ENCODE assay signal across 28 mouse cellular contexts in genomic region chr4:9981354-9982040, GRCm38 (mm10).
A peak's percentile ranks its signal among the peaks of the same experiment; 100 is the strongest.
DNase-seq lines count a peak whose midpoint lies in the region; ATAC-seq lines count a peak whose summit lies in the region.
"Had no signal": no experiment of that assay in that cellular context is flagged by ENCODE, and none has a peak within 500 bp of the region (broad histone marks: within the 10 kb centered on the region; RNA-seq: fewer than 3 reads in every experiment).

No protein-coding gene starts in this region.

- H3K9me3 ChIP-seq in limb, embryonic 11.5 days (ENCODE audit: control insufficient read depth, low read length), result no peaks in the 10 kb centered on the region
- H3K9me3 ChIP-seq in limb, embryonic 10.5 days (replicated peaks), result no peaks in the 10 kb centered on the region
- H3K9me3 ChIP-seq in limb, embryonic 13.5 days, result no peaks in the 10 kb centered on the region
- H3K9me3 ChIP-seq: embryonic facial prominence, embryonic 10.5 days; embryonic facial prominence, embryonic 13.5 days; forebrain, embryonic 12.5 days; forebrain, embryonic 15.5 days; G1E; hindbrain, embryonic 10.5 days; hindbrain, embryonic 13.5 days had no signal

- DNase-seq in heart, adult 11 months, result peak; percentile 42
- DNase-seq in heart, postnatal 4 days, result no peak
- no peak for DNase-seq in limb, embryonic 11.5 days (ENCODE audit: low spot score)
- DNase-seq in limb, embryonic 10.5 days (ENCODE audit: low spot score), result no peak
- no peak for DNase-seq in cerebellum, adult 18-20 months
- no peak for DNase-seq in urinary bladder, postnatal 4 days (ENCODE audit: low spot score in 2 of 2)
- DNase-seq: adrenal gland, postnatal 10 days; adrenal gland, postnatal 36 days; B cell, adult 2 months; cerebellum, adult 2 months; cerebellum, postnatal 10 days; cerebellum, postnatal 36 days; embryo, embryonic 11 days; gastrocnemius, postnatal 10 days; gastrocnemius, postnatal 36 days had no signal

- no peaks in the 10 kb centered on the region for H3K27me3 ChIP-seq in limb, embryonic 11.5 days (ENCODE audit: control insufficient read depth, insufficient read depth, low read length)
- H3K27me3 ChIP-seq in limb, embryonic 10.5 days (ENCODE audit: low read depth, poor library complexity, severe bottlenecking), result no peaks in the 10 kb centered on the region
- no peaks in the 10 kb centered on the region for H3K27me3 ChIP-seq in limb, embryonic 13.5 days
- H3K27me3 ChIP-seq: CH12.LX; embryonic facial prominence, embryonic 13.5 days; forebrain, embryonic 12.5 days; forebrain, embryonic 15.5 days; hindbrain, embryonic 13.5 days; Patski had no signal

- ATAC-seq in limb, embryonic 11.5 days (ENCODE audit: insufficient number of reproducible peaks, low FRiP score, low TSS enrichment, low read depth), result peak; percentile 73; the same call in 1 of the 2 replicates
- peak; percentile 90 for ATAC-seq in limb, embryonic 13.5 days (ENCODE audit: low FRiP score, low read depth)
- ATAC-seq: forebrain, embryonic 15.5 days; hindbrain, embryonic 16.5 days; Patski had no signal

- no peak overlapping the region for H3K27ac ChIP-seq in limb, embryonic 11.5 days (replicated peaks; ENCODE audit: low read depth, low read length)
- H3K27ac ChIP-seq in limb, embryonic 10.5 days, result no peak overlapping the region
- H3K27ac ChIP-seq in limb, embryonic 13.5 days, result no peak overlapping the region; the same call in 1 of the 2 replicates
- H3K27ac ChIP-seq: embryonic facial prominence, embryonic 10.5 days; embryonic facial prominence, embryonic 13.5 days; forebrain, embryonic 12.5 days; forebrain, embryonic 15.5 days; hindbrain, embryonic 10.5 days; hindbrain, embryonic 13.5 days had no signal

- H3K36me3 ChIP-seq in limb, embryonic 11.5 days (ENCODE audit: control insufficient read depth, insufficient read depth, low read length), result no peaks in the 10 kb centered on the region
- no peaks in the 10 kb centered on the region for H3K36me3 ChIP-seq in limb, embryonic 10.5 days
- H3K36me3 ChIP-seq in limb, embryonic 13.5 days, result no peaks in the 10 kb centered on the region
- H3K36me3 ChIP-seq: embryonic facial prominence, embryonic 10.5 days; embryonic facial prominence, embryonic 13.5 days; forebrain, embryonic 12.5 days; forebrain, embryonic 15.5 days; G1E; hindbrain, embryonic 10.5 days; hindbrain, embryonic 13.5 days had no signal

- H3K4me2 ChIP-seq in limb, embryonic 11.5 days (ENCODE audit: low read depth, severe bottlenecking), result no peak overlapping the region
- no peak overlapping the region for H3K4me2 ChIP-seq in limb, embryonic 13.5 days (replicated peaks)
- H3K4me2 ChIP-seq: embryonic facial prominence, embryonic 13.5 days; forebrain, embryonic 12.5 days; forebrain, embryonic 15.5 days; heart, embryonic 11.5 days; hindbrain, embryonic 13.5 days had no signal

- no peak overlapping the region for H3K4me3 ChIP-seq in limb, embryonic 11.5 days (ENCODE audit: low read depth, low read length)
- no peak overlapping the region for H3K4me3 ChIP-seq in limb, embryonic 10.5 days
- no peak overlapping the region for H3K4me3 ChIP-seq in limb, embryonic 13.5 days
- H3K4me3 ChIP-seq: embryonic facial prominence, embryonic 10.5 days; embryonic facial prominence, embryonic 13.5 days; erythroblast, embryonic 14.5 days; forebrain, embryonic 12.5 days; forebrain, embryonic 15.5 days; hindbrain, embryonic 10.5 days; hindbrain, embryonic 13.5 days had no signal

- no peak overlapping the region for H3K9ac ChIP-seq in limb, embryonic 11.5 days (ENCODE audit: low read length)
- H3K9ac ChIP-seq in limb, embryonic 13.5 days, result no peak overlapping the region
- H3K9ac ChIP-seq: embryonic facial prominence, embryonic 13.5 days; forebrain, embryonic 12.5 days; forebrain, embryonic 15.5 days; hindbrain, embryonic 13.5 days had no signal

- WGBS in limb, embryonic 11.5 days, result 46% methylated on average over 3 of the region's 3 CpGs
- WGBS in limb, embryonic 10.5 days, result 84% methylated on average over 3 of the region's 3 CpGs
- WGBS in limb, embryonic 13.5 days, result 26% methylated on average over 3 of the region's 3 CpGs

- no peaks in the 10 kb centered on the region for H3K4me1 ChIP-seq in limb, embryonic 11.5 days (ENCODE audit: control insufficient read depth, insufficient read depth, low read length)
- H3K4me1 ChIP-seq in limb, embryonic 10.5 days, result peaks cover 6% of the 10 kb centered on the region; the same call in 1 of the 2 replicates
- H3K4me1 ChIP-seq in limb, embryonic 13.5 days, result peaks cover 31% of the 10 kb centered on the region
- H3K4me1 ChIP-seq: embryonic facial prominence, embryonic 13.5 days; forebrain, embryonic 12.5 days; forebrain, embryonic 15.5 days; hindbrain, embryonic 10.5 days; hindbrain, embryonic 13.5 days had no signal
